Mouse (Mus musculus) brain, embryonic 14.5 days (tissue): ENCODE measurements around the gene Syk.

ENCODE experiments used
- CTCF ChIP-seq: fragments of 200-500 bp; IDR thresholded peaks from 2 replicates; pipeline ENCODE4 v1.5.1; 2012; ENCODE audit warnings: inconsistent platforms, mild to moderate bottlenecking, moderate library complexity, borderline replicate concordance; ENCODE audit not compliant: insufficient read depth, insufficient read length; ENCODE audit errors: extremely low read depth
- POLR2A ChIP-seq: fragments of 200-500 bp; IDR thresholded peaks from 2 replicates; pipeline ENCODE4 v1.6.1; 2012; ENCODE audit warnings: mild to moderate bottlenecking, inconsistent platforms, borderline replicate concordance; ENCODE audit not compliant: poor library complexity, insufficient read depth, insufficient read length, severe bottlenecking; ENCODE audit errors: extremely low read depth

DNA sequence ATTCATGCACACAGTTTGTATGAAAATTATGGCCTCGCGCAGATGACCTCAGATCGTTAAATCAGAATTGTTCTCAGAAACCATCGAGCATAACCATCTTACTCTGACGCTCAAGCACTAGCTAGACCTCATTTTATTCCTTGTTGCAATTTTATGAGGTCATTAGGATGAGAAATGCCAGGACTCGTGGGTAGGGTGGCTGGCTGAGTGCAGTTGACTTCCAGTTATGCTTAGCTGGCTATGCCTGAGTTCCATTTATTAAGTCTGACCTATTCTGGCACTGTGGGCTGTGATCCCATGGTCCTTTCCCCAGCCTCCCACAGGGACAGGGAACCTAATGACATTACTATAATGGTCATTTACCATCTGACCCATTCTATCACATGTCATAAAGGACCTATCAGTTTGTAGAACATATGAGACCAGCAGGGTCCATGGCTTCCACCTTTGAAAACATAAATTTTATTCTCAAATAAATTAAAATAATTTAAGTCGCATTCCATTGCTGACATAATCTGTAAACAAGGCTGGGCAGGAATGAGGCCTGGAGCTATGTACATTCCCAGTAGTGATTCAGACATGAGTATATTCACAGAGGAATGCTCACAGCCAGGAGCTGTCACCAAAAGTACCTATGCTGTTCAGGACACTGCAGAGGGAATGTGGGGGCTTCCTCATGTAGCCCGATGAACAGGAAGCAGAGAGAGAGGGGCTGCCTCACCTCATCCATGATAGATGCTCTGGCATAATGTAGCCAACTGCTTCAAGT is 92.7 kb downstream of the Syk start:
- TF ChIP-seq CTCF (no peak), POLR2A (no peak)
